Mouse (Mus musculus) small intestine, adult 2 months (tissue): ENCODE measurements around the gene 2810408A11Rik.

Experiments
- CTCF ChIP-seq: fragments of 200-500 bp; IDR thresholded peaks from 2 replicates; pipeline ENCODE4 v1.5.1; 2012; ENCODE audit warnings: low read depth, mild to moderate bottlenecking, control low read depth, inconsistent platforms, low read length, moderate library complexity, mixed read lengths; ENCODE audit not compliant: insufficient replicate concordance, insufficient read length; ENCODE audit errors: extremely low read depth
- POLR2A ChIP-seq: fragments of 200-500 bp; IDR thresholded peaks from 2 replicates; pipeline ENCODE4 v1.6.1; 2012; ENCODE audit warnings: low read depth, mild to moderate bottlenecking, control low read depth, inconsistent platforms, low read length, moderate library complexity

DNA sequence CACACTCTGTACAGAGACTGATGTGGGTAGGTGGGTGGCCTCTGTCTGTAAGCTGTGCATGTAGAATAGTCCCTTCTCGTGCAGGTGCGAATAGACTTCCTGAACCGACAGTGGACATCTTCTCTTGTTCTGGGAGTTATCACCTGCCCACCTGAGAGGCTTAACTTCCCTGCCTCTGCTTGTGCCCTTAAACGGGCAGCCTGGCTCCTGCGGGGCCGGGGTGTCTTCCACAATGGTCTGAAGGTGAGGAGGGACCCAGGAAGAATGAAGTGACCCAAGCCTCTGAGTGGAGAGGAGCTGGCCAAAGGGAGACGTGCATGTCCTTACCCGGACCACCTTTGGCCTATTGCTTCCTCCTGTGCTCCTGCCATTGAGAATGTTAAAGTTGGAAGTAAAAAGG is 9.4 kb upstream of the 2810408A11Rik start:
- TF ChIP-seq CTCF (no peak), POLR2A (no peak)
